Mouse (Mus musculus) erythroblast, embryonic 14.5 days (primary cell): ENCODE data around the gene Rpl10a. TPM values are rescaled to one million over a fixed set of nuclear protein-coding genes. Genes with fewer than 3 reads are reported as not detected.

Experiments used
- H3K27me3 ChIP-seq: 2 replicates; pipeline ENCODE4 v1.6.1; 2012; ENCODE audit warnings: inconsistent platforms; ENCODE audit not compliant: control insufficient read depth
- H3K36me3 ChIP-seq: 2 replicates; pipeline ENCODE4 v1.6.1; 2012; ENCODE audit warnings: mild to moderate bottlenecking, inconsistent platforms; ENCODE audit not compliant: control insufficient read depth
- H3K4me1 ChIP-seq: 2 replicates; pipeline ENCODE4 v1.6.1; 2012; ENCODE audit warnings: inconsistent platforms; ENCODE audit not compliant: control insufficient read depth
- H3K4me3 ChIP-seq: replicated peaks from 2 replicates; pipeline ENCODE3; 2012; ENCODE audit warnings: moderate library complexity, mild to moderate bottlenecking, inconsistent platforms
- H3K9me3 ChIP-seq: 2 replicates; pipeline ENCODE4 v1.6.1; 2012; ENCODE audit warnings: low read length, inconsistent platforms, mixed read lengths; ENCODE audit not compliant: control insufficient read depth
- GATA1 ChIP-seq: IDR thresholded peaks from 2 replicates; pipeline ENCODE4 v1.6.1; 2012; ENCODE audit warnings: low read length, inconsistent platforms, mixed read lengths
- TAL1 ChIP-seq: IDR thresholded peaks from 3 replicates; pipeline ENCODE4 v1.6.1; 2012; ENCODE audit warnings: low read length, inconsistent platforms, mixed read lengths
- polyA plus RNA-seq: library from polyadenylated mRNA; stranded (reverse); fragments of >175 nt; gene quantifications from 2 replicates; pipeline ENCODE4 v1.2.3, GENCODE M21; 2012

Gene Rpl10a
- polyA plus RNA-seq, 1 experiment, result 529 TPM

GRCm38 (mm10) chr17:28374494-28374893, 46.2 kb downstream of the Rpl10a start:
- Histone ChIP-seq H3K4me3 (no peak overlapping the region), H3K27me3 (peaks cover 38% of the 10 kb centered on the region)
- TF ChIP-seq GATA1 (no peak), TAL1 (no peak)

DNA sequence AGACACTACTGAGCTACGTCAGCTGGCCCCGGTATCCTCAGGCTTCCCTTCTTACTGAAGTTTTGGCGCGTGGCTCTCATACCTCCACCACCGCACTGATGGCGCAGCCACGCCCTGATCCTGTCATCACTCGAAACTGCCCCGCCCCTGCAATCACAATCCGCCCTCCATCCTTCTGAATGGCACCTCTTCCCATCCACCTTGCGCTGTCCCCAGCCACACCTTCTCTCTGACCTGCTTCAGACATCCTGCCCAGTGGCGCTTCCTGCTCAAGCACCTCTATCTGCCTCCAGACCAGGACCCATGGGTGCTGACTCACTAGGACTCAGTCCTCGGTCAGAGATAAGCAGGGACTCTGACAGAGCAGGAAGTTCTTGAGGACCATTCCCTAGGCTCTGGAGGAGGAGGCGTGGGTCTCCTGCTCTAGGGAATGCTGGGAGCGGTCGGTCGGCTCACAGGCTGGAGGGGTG, 47.4 kb downstream of the Rpl10a start:
- peaks cover 38% of the 10 kb centered on the region for H3K27me3 ChIP-seq
- H3K4me1 ChIP-seq, result peaks cover 19% of the 10 kb centered on the region
- TF ChIP-seq TAL1 (no peak), GATA1 (no peak)
- H3K9me3 ChIP-seq, result no peaks in the 10 kb centered on the region
- no peak overlapping the region for H3K4me3 ChIP-seq
- no peaks in the 10 kb centered on the region for H3K36me3 ChIP-seq

More at GRCm38 (mm10) chr17:28374494-28374893, 46.2 kb downstream of the Rpl10a start:
- Histone ChIP-seq H3K4me1 (peaks cover 19% of the 10 kb centered on the region), H3K9me3 (no peaks in the 10 kb centered on the region), H3K36me3 (no peaks in the 10 kb centered on the region)

- H3K27me3 ChIP-seq, result peaks cover 22% of the 10 kb centered on the region
- H3K4me1 ChIP-seq, result peaks cover 7% of the 10 kb centered on the region
- H3K4me3 ChIP-seq, result no peak overlapping the region
- no peaks in the 10 kb centered on the region; the same call in 1 of the 2 replicates for H3K9me3 ChIP-seq
- TF ChIP-seq GATA1, result no peak
- no peak for TF ChIP-seq TAL1
- H3K36me3 ChIP-seq, result no peaks in the 10 kb centered on the region
Observed at GRCm38 (mm10) chr17:28380255-28380654, 52.0 kb downstream of the Rpl10a start.

Other genes starting within 250 kb of the Rpl10a start
- gene Tcp11, start 247.8 kb upstream of the Rpl10a start, polyA plus RNA-seq, result not detected in 2 replicates
- not detected in 2 replicates for gene Scube3, start 186.3 kb upstream of the Rpl10a start, polyA plus RNA-seq
- gene Zfp523, start 151.3 kb upstream of the Rpl10a start, polyA plus RNA-seq, result 0.39 and 0.46 TPM in 2 replicates
- 0.53 and 0.80 TPM in 2 replicates for gene Def6, start 120.7 kb upstream of the Rpl10a start, polyA plus RNA-seq
- 5.3 and 6.6 TPM in 2 replicates for gene Ppard, start 95.8 kb upstream of the Rpl10a start, polyA plus RNA-seq
- gene Fance, start 15.0 kb upstream of the Rpl10a start, polyA plus RNA-seq, result 1.7 and 3.6 TPM in 2 replicates
- 0.22 and 0.26 TPM in 2 replicates for gene Tead3, start 22.3 kb downstream of the Rpl10a start, polyA plus RNA-seq
- gene Tulp1, start 36.8 kb downstream of the Rpl10a start, polyA plus RNA-seq, result 0.19 and 0.26 TPM in 2 replicates
- 0.32 and 0.33 TPM in 2 replicates for gene Fkbp5, start 189.1 kb downstream of the Rpl10a start, polyA plus RNA-seq
- not detected in 2 replicates for gene Armc12, start 202.3 kb downstream of the Rpl10a start, polyA plus RNA-seq
- not detected in 2 replicates for gene Clpsl2, start 220.9 kb downstream of the Rpl10a start, polyA plus RNA-seq
- gene Clps, start 232.3 kb downstream of the Rpl10a start, polyA plus RNA-seq, result not detected in 2 replicates
- not detected in 2 replicates for gene Lhfpl5, start 247.2 kb downstream of the Rpl10a start, polyA plus RNA-seq